Mouse (Mus musculus) erythroblast, embryonic 14.5 days (primary cell): ENCODE measurements around the gene Mrtfb. TPM values are rescaled to one million over a fixed set of nuclear protein-coding genes. Genes with fewer than 3 reads are reported as not detected.

Experiments used
- H3K27me3 ChIP-seq: 2 replicates; pipeline ENCODE4 v1.6.1; 2012; ENCODE audit warnings: inconsistent platforms; ENCODE audit not compliant: control insufficient read depth
- H3K36me3 ChIP-seq: 2 replicates; pipeline ENCODE4 v1.6.1; 2012; ENCODE audit warnings: mild to moderate bottlenecking, inconsistent platforms; ENCODE audit not compliant: control insufficient read depth
- H3K4me1 ChIP-seq: 2 replicates; pipeline ENCODE4 v1.6.1; 2012; ENCODE audit warnings: inconsistent platforms; ENCODE audit not compliant: control insufficient read depth
- H3K4me3 ChIP-seq: replicated peaks from 2 replicates; pipeline ENCODE3; 2012; ENCODE audit warnings: moderate library complexity, mild to moderate bottlenecking, inconsistent platforms
- H3K9me3 ChIP-seq: 2 replicates; pipeline ENCODE4 v1.6.1; 2012; ENCODE audit warnings: low read length, inconsistent platforms, mixed read lengths; ENCODE audit not compliant: control insufficient read depth
- GATA1 ChIP-seq: IDR thresholded peaks from 2 replicates; pipeline ENCODE4 v1.6.1; 2012; ENCODE audit warnings: low read length, inconsistent platforms, mixed read lengths
- TAL1 ChIP-seq: IDR thresholded peaks from 3 replicates; pipeline ENCODE4 v1.6.1; 2012; ENCODE audit warnings: low read length, inconsistent platforms, mixed read lengths
- polyA plus RNA-seq: library from polyadenylated mRNA; stranded (reverse); fragments of >175 nt; gene quantifications from 2 replicates; pipeline ENCODE4 v1.2.3, GENCODE M21; 2012

Gene Mrtfb
- polyA plus RNA-seq, 1 experiment = 0.01 TPM

- TF ChIP-seq GATA1 = no peak
- TF ChIP-seq TAL1 = no peak
- H3K4me1 ChIP-seq = peaks cover 10% of the 10 kb centered on the region; the same call in 1 of the 2 replicates
Measured at GRCm38 (mm10) chr16:13414972-13415371, 158.7 kb downstream of the Mrtfb start.

GRCm38 (mm10) chr16:13415465-13415864 is 159.2 kb downstream of the Mrtfb start:
- Histone ChIP-seq H3K4me1 (peaks cover 10% of the 10 kb centered on the region; the same call in 1 of the 2 replicates), H3K4me3 (no peak overlapping the region), H3K9me3 (peaks cover 2% of the 10 kb centered on the region; the same call in 1 of the 2 replicates), H3K27me3 (no peaks in the 10 kb centered on the region), H3K36me3 (peaks cover 2% of the 10 kb centered on the region; the same call in 1 of the 2 replicates)
- TF ChIP-seq GATA1 (no peak), TAL1 (no peak)

More at GRCm38 (mm10) chr16:13414972-13415371, 158.7 kb downstream of the Mrtfb start:
- Histone ChIP-seq H3K4me3 (no peak overlapping the region), H3K9me3 (peaks cover 2% of the 10 kb centered on the region; the same call in 1 of the 2 replicates), H3K36me3 (peaks cover 4% of the 10 kb centered on the region; the same call in 1 of the 2 replicates), H3K27me3 (no peaks in the 10 kb centered on the region)

GRCm38 (mm10) chr16:13416465-13416864 is 160.2 kb downstream of the Mrtfb start:
- Histone ChIP-seq H3K9me3 (no peaks in the 10 kb centered on the region), H3K36me3 (peaks cover 2% of the 10 kb centered on the region; the same call in 1 of the 2 replicates), H3K4me1 (peaks cover 10% of the 10 kb centered on the region; the same call in 1 of the 2 replicates), H3K27me3 (no peaks in the 10 kb centered on the region), H3K4me3 (no peak overlapping the region)
- TF ChIP-seq TAL1 (no peak), GATA1 (no peak)

- Histone ChIP-seq H3K27me3 (no peaks in the 10 kb centered on the region), H3K4me1 (peaks cover 10% of the 10 kb centered on the region; the same call in 1 of the 2 replicates), H3K36me3 (no peaks in the 10 kb centered on the region; the same call in 1 of the 2 replicates), H3K4me3 (no peak overlapping the region), H3K9me3 (no peaks in the 10 kb centered on the region)
- no peak for TF ChIP-seq TAL1
- TF ChIP-seq GATA1 = no peak
Measured at GRCm38 (mm10) chr16:13417904-13418303, 161.6 kb downstream of the Mrtfb start.

GRCm38 (mm10) chr16:13419752-13420151 is 163.5 kb downstream of the Mrtfb start:
- no peaks in the 10 kb centered on the region for H3K9me3 ChIP-seq
- H3K4me3 ChIP-seq = no peak overlapping the region
- TF ChIP-seq GATA1 = no peak
- TF ChIP-seq TAL1 = no peak
- H3K36me3 ChIP-seq = no peaks in the 10 kb centered on the region; the same call in 1 of the 2 replicates
- peaks cover 8% of the 10 kb centered on the region; the same call in 1 of the 2 replicates for H3K4me1 ChIP-seq
- no peaks in the 10 kb centered on the region for H3K27me3 ChIP-seq

- no peaks in the 10 kb centered on the region for H3K27me3 ChIP-seq
- H3K36me3 ChIP-seq = no peaks in the 10 kb centered on the region
- TF ChIP-seq GATA1 = no peak
- TF ChIP-seq TAL1 = no peak
- H3K4me3 ChIP-seq = no peak overlapping the region
- no peaks in the 10 kb centered on the region for H3K9me3 ChIP-seq
- H3K4me1 ChIP-seq = peaks cover 7% of the 10 kb centered on the region; the same call in 1 of the 2 replicates
Measured at GRCm38 (mm10) chr16:13422522-13422921, 166.2 kb downstream of the Mrtfb start.

GRCm38 (mm10) chr16:13423587-13424355 is 167.5 kb downstream of the Mrtfb start:
- no peak overlapping the region for H3K4me3 ChIP-seq
- no peaks in the 10 kb centered on the region for H3K36me3 ChIP-seq
- no peak for TF ChIP-seq GATA1
- TF ChIP-seq TAL1 = no peak
- no peaks in the 10 kb centered on the region for H3K9me3 ChIP-seq
- H3K4me1 ChIP-seq = peaks cover 3% of the 10 kb centered on the region
- H3K27me3 ChIP-seq = no peaks in the 10 kb centered on the region

GRCm38 (mm10) chr16:13425804-13426203 is 169.5 kb downstream of the Mrtfb start:
- Histone ChIP-seq H3K9me3 (no peaks in the 10 kb centered on the region), H3K36me3 (no peaks in the 10 kb centered on the region), H3K4me3 (no peak overlapping the region), H3K27me3 (no peaks in the 10 kb centered on the region), H3K4me1 (peaks cover 16% of the 10 kb centered on the region)
- TF ChIP-seq GATA1 (no peak), TAL1 (no peak)

GRCm38 (mm10) chr16:13426831-13427589 is 170.7 kb downstream of the Mrtfb start:
- Histone ChIP-seq H3K27me3 (no peaks in the 10 kb centered on the region), H3K36me3 (no peaks in the 10 kb centered on the region), H3K4me3 (no peak overlapping the region), H3K4me1 (peaks cover 28% of the 10 kb centered on the region), H3K9me3 (no peaks in the 10 kb centered on the region)
- TF ChIP-seq TAL1 (no peak), GATA1 (no peak)
